Mouse (Mus musculus): ENCODE results near the gene Itpr1. TPM values are rescaled to one million over a fixed set of nuclear protein-coding genes. Genes with fewer than 3 reads are reported as not detected.
"Not testable (repeated sequence)": the region's sequence is repeated elsewhere in the genome, so short reads cannot be mapped to it uniquely, and the experiment has no call there.

The Itpr1 gene
- polyA plus RNA-seq, 1 experiment from 2014 or later = 16.6 TPM

DNA sequence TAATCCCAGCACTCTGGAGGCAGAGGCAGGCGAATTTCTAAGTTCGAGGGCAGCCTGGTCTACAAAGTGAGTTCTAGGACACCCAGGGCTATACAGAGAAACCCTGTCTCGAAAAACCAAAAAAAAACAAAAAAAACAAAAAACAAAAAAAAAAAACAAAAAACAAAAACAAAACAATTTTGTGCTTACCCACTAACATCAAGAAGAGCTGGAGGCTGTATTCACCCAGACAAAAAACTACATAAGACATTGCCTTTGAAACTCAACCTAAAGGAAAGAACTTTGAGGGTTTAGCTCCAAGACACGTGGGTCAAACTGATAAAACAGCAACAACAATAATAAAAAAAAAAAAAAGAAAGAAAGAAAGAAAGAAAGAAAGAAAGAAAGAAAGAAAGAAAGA, 346.3 kb downstream of the Itpr1 start:
- ATAC-seq (ENCODE audit: insufficient number of reproducible peaks, insufficient read depth, low FRiP score, low read depth); H3K36me3 ChIP-seq (ENCODE audit: control insufficient read depth, insufficient read depth, low read length); H3K27ac ChIP-seq (replicated peaks in 1 of 2; ENCODE audit: control insufficient read depth in 1 of 2, insufficient read depth in 1 of 2, low read depth in 2 of 2, low read length in 2 of 2); H3K27me3 ChIP-seq (ENCODE audit: control insufficient read depth, insufficient read depth, low read length); H3K9me3 ChIP-seq (ENCODE audit: control insufficient read depth, low read length); H3K9ac ChIP-seq (ENCODE audit: low read length); H3K4me1 ChIP-seq (ENCODE audit: control insufficient read depth in 2 of 2, insufficient read depth in 2 of 2, low read length in 2 of 2); H3K4me2 ChIP-seq (ENCODE audit: low read length); H3K4me3 ChIP-seq (ENCODE audit: control insufficient read depth in 1 of 2, insufficient read depth in 1 of 2, low read depth in 1 of 2, low read length in 2 of 2): not testable (repeated sequence)
- WGBS = 84% methylated on average over 4 of the region's 4 CpGs

DNA sequence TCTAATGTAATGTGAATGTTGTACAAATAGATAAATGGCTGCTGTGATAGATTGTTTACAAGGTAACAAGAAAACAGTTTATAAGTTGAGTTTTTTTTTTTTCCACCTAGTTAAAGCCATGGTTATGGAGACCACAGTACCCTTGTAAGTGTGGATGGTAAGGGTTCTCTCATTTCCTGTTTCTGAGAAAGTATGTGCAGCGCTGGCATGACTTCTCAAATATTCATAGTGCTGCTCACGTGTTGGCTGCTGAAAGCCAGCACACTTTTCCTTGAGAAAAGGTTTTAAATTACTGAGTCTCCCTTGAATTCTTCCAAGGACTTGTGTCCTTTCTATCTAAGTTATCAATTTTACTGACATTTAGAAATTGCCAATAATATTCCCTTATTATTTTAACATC, 350.1 kb downstream of the Itpr1 start:
- Histone ChIP-seq H3K4me1 (ENCODE audit: control insufficient read depth in 2 of 2, insufficient read depth in 2 of 2, low read length in 2 of 2) (peaks cover 0 to 3% of the 10 kb centered on the region in 2 experiments; a peak in 1 of 4 replicates), H3K4me2 (ENCODE audit: low read length) (no peak overlapping the region), H3K36me3 (ENCODE audit: control insufficient read depth, insufficient read depth, low read length) (no peaks in the 10 kb centered on the region), H3K9ac (ENCODE audit: low read length) (no peak overlapping the region), H3K4me3 (ENCODE audit: control insufficient read depth in 1 of 2, insufficient read depth in 1 of 2, low read depth in 1 of 2, low read length in 2 of 2) (no peak overlapping the region), H3K27ac (replicated peaks in 1 of 2; ENCODE audit: control insufficient read depth in 1 of 2, insufficient read depth in 1 of 2, low read depth in 2 of 2, low read length in 2 of 2) (no peak overlapping the region), H3K27me3 (ENCODE audit: control insufficient read depth, insufficient read depth, low read length) (no peaks in the 10 kb centered on the region), H3K9me3 (ENCODE audit: control insufficient read depth, low read length) (no peaks in the 10 kb centered on the region)
- no peak for ATAC-seq (ENCODE audit: insufficient number of reproducible peaks, insufficient read depth, low FRiP score, low read depth)
- 93% methylated on average over 2 of the region's 2 CpGs for WGBS

DNA sequence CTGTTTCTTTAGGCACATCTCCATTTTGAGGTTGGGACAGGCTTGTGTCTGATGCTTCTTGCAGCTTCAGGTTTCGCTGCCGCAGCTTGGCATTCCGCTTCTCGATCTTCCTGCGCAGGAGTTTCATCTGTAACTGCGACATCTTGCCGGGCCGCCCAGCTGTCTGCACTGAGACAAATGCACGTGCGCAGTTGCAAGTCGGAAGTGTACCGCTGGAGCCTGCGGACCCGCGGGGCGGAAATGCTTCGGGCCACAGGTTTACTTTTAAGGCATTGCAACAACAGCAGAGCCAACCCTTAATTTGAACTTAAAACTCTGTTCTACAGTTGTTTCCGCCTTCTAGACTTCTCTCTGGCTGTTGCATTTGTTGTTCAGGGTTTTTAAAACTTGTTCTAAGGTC, 352.6 kb downstream of the Itpr1 start:
- 75% methylated on average over 18 of the region's 18 CpGs for WGBS
- not testable (repeated sequence) for H3K36me3 ChIP-seq (ENCODE audit: control insufficient read depth, insufficient read depth, low read length); ATAC-seq (ENCODE audit: insufficient number of reproducible peaks, insufficient read depth, low FRiP score, low read depth); H3K27ac ChIP-seq (replicated peaks in 1 of 2; ENCODE audit: control insufficient read depth in 1 of 2, insufficient read depth in 1 of 2, low read depth in 2 of 2, low read length in 2 of 2); H3K4me2 ChIP-seq (ENCODE audit: low read length); H3K4me1 ChIP-seq (ENCODE audit: control insufficient read depth in 2 of 2, insufficient read depth in 2 of 2, low read length in 2 of 2); H3K9ac ChIP-seq (ENCODE audit: low read length); H3K9me3 ChIP-seq (ENCODE audit: control insufficient read depth, low read length); H3K4me3 ChIP-seq (ENCODE audit: control insufficient read depth in 1 of 2, insufficient read depth in 1 of 2, low read depth in 1 of 2, low read length in 2 of 2); H3K27me3 ChIP-seq (ENCODE audit: control insufficient read depth, insufficient read depth, low read length)

DNA sequence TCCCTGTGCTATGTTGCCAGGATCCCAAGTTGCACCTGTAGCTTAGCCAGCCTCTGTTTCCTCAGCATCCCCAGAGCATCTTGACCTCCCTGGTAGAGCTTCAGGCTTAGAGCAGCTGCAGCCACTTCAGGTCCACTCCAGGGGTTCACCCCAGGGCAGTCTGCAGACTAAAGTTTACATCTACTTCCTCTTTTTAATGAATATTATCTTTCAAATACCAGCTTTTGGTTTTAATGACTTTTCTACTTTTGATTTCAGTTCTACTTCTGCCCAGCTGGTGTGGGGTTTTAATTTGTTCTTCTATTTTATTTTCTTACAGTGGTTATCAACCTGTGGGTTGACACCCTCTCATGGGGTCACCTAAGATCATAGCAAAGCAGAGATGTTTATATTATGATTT, 353.7 kb downstream of the Itpr1 start:
- H3K27ac ChIP-seq (replicated peaks in 1 of 2; ENCODE audit: control insufficient read depth in 1 of 2, insufficient read depth in 1 of 2, low read depth in 2 of 2, low read length in 2 of 2) = no peak overlapping the region
- no peaks in the 10 kb centered on the region for H3K36me3 ChIP-seq (ENCODE audit: control insufficient read depth, insufficient read depth, low read length)
- no peaks in the 10 kb centered on the region for H3K27me3 ChIP-seq (ENCODE audit: control insufficient read depth, insufficient read depth, low read length)
- H3K4me2 ChIP-seq (ENCODE audit: low read length) = no peak overlapping the region
- no peak overlapping the region for H3K4me3 ChIP-seq (ENCODE audit: control insufficient read depth in 1 of 2, insufficient read depth in 1 of 2, low read depth in 1 of 2, low read length in 2 of 2)
- H3K9ac ChIP-seq (ENCODE audit: low read length) = no peak overlapping the region
- ATAC-seq (ENCODE audit: insufficient number of reproducible peaks, insufficient read depth, low FRiP score, low read depth) = no peak
- H3K9me3 ChIP-seq (ENCODE audit: control insufficient read depth, low read length) = no peaks in the 10 kb centered on the region
- H3K4me1 ChIP-seq (ENCODE audit: control insufficient read depth in 2 of 2, insufficient read depth in 2 of 2, low read length in 2 of 2) = peaks cover 10 to 16% of the 10 kb centered on the region in 2 experiments

- peaks cover 13 to 24% of the 10 kb centered on the region in 2 experiments for H3K4me1 ChIP-seq (ENCODE audit: control insufficient read depth in 2 of 2, insufficient read depth in 2 of 2, low read length in 2 of 2)
- H3K27ac ChIP-seq (replicated peaks in 1 of 2; ENCODE audit: control insufficient read depth in 1 of 2, insufficient read depth in 1 of 2, low read depth in 2 of 2, low read length in 2 of 2) = peak overlapping the region in 1 of 2 experiments; percentile 22; a peak in 1 of 4 replicates
- no peaks in the 10 kb centered on the region for H3K36me3 ChIP-seq (ENCODE audit: control insufficient read depth, insufficient read depth, low read length)
- no peak for ATAC-seq (ENCODE audit: insufficient number of reproducible peaks, insufficient read depth, low FRiP score, low read depth)
- H3K4me3 ChIP-seq (ENCODE audit: control insufficient read depth in 1 of 2, insufficient read depth in 1 of 2, low read depth in 1 of 2, low read length in 2 of 2) = no peak overlapping the region
- H3K9me3 ChIP-seq (ENCODE audit: control insufficient read depth, low read length) = no peaks in the 10 kb centered on the region
- H3K27me3 ChIP-seq (ENCODE audit: control insufficient read depth, insufficient read depth, low read length) = no peaks in the 10 kb centered on the region
- H3K9ac ChIP-seq (ENCODE audit: low read length) = no peak overlapping the region
- H3K4me2 ChIP-seq (ENCODE audit: low read length) = no peak overlapping the region
- 61% methylated on average over 7 of the region's 7 CpGs for WGBS
Observed at GRCm38 (mm10) chr6:108569460-108570187, 356.7 kb downstream of the Itpr1 start.

GRCm38 (mm10) chr6:108570351-108571041, 357.6 kb downstream of the Itpr1 start:
- Histone ChIP-seq H3K9me3 (ENCODE audit: control insufficient read depth, low read length) (no peaks in the 10 kb centered on the region), H3K4me2 (ENCODE audit: low read length) (peak overlapping the region; percentile 63), H3K27ac (replicated peaks in 1 of 2; ENCODE audit: control insufficient read depth in 1 of 2, insufficient read depth in 1 of 2, low read depth in 2 of 2, low read length in 2 of 2) (peak overlapping the region; percentile 3 to 73), H3K9ac (ENCODE audit: low read length) (peak overlapping the region; percentile 70), H3K36me3 (ENCODE audit: control insufficient read depth, insufficient read depth, low read length) (no peaks in the 10 kb centered on the region), H3K4me1 (ENCODE audit: control insufficient read depth in 2 of 2, insufficient read depth in 2 of 2, low read length in 2 of 2) (peaks cover 13 to 24% of the 10 kb centered on the region in 2 experiments), H3K27me3 (ENCODE audit: control insufficient read depth, insufficient read depth, low read length) (no peaks in the 10 kb centered on the region), H3K4me3 (ENCODE audit: control insufficient read depth in 1 of 2, insufficient read depth in 1 of 2, low read depth in 1 of 2, low read length in 2 of 2) (peak overlapping the region; percentile 10 to 49; a peak in 3 of 4 replicates)
- ATAC-seq (ENCODE audit: insufficient number of reproducible peaks, insufficient read depth, low FRiP score, low read depth) = no peak; the same call in 1 of the 2 replicates
- WGBS = 38% methylated on average over 11 of the region's 11 CpGs

DNA sequence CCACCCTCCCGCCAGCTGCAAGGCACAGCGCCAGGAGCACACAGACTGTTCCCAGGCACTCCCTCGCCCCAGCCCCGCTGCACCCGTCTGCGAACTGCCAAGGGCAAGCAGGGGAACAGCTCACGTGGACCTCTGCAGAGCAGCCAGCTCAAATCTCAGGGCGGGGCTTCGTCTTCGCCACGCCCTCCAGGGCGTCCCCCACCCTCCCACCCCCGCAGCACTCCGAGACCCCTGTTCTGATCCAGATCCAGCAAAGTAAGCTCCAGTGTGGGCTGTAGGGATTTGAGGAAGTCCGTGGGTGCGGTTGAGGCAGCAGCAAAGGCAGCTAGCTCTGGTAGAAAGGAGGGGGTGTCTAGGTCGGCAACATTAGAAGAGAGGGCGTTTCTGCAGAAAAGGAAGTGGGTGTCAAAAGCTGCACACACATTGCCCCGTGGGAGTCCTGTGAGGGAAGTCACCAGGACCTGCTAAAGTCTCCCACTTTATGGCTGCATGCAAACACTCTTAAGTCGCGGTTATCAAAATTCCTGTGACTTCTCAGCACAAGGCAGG, 358.2 kb downstream of the Itpr1 start:
- Histone ChIP-seq H3K27me3 (ENCODE audit: control insufficient read depth, insufficient read depth, low read length) (no peaks in the 10 kb centered on the region), H3K36me3 (ENCODE audit: control insufficient read depth, insufficient read depth, low read length) (no peaks in the 10 kb centered on the region), H3K4me1 (ENCODE audit: control insufficient read depth in 2 of 2, insufficient read depth in 2 of 2, low read length in 2 of 2) (peaks cover 13 to 24% of the 10 kb centered on the region in 2 experiments), H3K4me2 (ENCODE audit: low read length) (peak overlapping the region; percentile 63), H3K9me3 (ENCODE audit: control insufficient read depth, low read length) (no peaks in the 10 kb centered on the region), H3K9ac (ENCODE audit: low read length) (peak overlapping the region; percentile 70), H3K4me3 (ENCODE audit: control insufficient read depth in 1 of 2, insufficient read depth in 1 of 2, low read depth in 1 of 2, low read length in 2 of 2) (peak overlapping the region; percentile 49 to 50), H3K27ac (replicated peaks in 1 of 2; ENCODE audit: control insufficient read depth in 1 of 2, insufficient read depth in 1 of 2, low read depth in 2 of 2, low read length in 2 of 2) (peak overlapping the region; percentile 63 to 73)
- under 1% methylated on average over 21 of the region's 21 CpGs for WGBS
- peak; percentile 95 for ATAC-seq (ENCODE audit: insufficient number of reproducible peaks, insufficient read depth, low FRiP score, low read depth)

Data from heart, embryonic 14.5 days (tissue).